Mouse (Mus musculus) E14TG2a.4 (cell line): ENCODE data around the gene Galm.
"Not testable (repeated sequence)": the region's sequence is repeated elsewhere in the genome, so short reads cannot be mapped to it uniquely, and the experiment has no call there.

ENCODE experiments used
- H3K27me3 ChIP-seq: 2 replicates; pipeline ENCODE4 v1.6.1; 2014; ENCODE audit warnings: low read length, control low read depth; ENCODE audit not compliant: insufficient read depth
- H3K36me3 ChIP-seq: 2 replicates; pipeline ENCODE4 v1.6.1; 2014; ENCODE audit warnings: low read length, control low read depth; ENCODE audit not compliant: insufficient read depth
- H3K4me1 ChIP-seq: replicated peaks from 2 replicates; pipeline ENCODE4 v1.6.1; 2014; ENCODE audit warnings: low read depth, low read length, control low read depth
- H3K4me3 ChIP-seq: replicated peaks from 2 replicates; pipeline ENCODE4 v1.5.1; 2014; ENCODE audit warnings: mild to moderate bottlenecking, low read length
- H3K9me3 ChIP-seq: 2 replicates; pipeline ENCODE4 v1.6.1; 2014; ENCODE audit warnings: low read length, control low read depth
- CTCF ChIP-seq: conservative IDR thresholded peaks from 2 replicates; pipeline ENCODE4 v1.5.1; 2014; ENCODE audit warnings: low read length
- NANOG ChIP-seq: IDR thresholded peaks from 2 replicates; pipeline ENCODE4 v1.6.1; 2014; ENCODE audit warnings: borderline replicate concordance, low read length, mixed read lengths
- POU5F1 ChIP-seq: IDR thresholded peaks from 2 replicates; pipeline ENCODE4 v1.6.1; 2014; ENCODE audit warnings: low read length, borderline replicate concordance

Galm gene

GRCm38 (mm10) chr17:80171948-80172347 lies 44.7 kb downstream of the Galm start:
- no peaks in the 10 kb centered on the region for H3K36me3 ChIP-seq
- H3K4me3 ChIP-seq = no peak overlapping the region
- peaks cover 48% of the 10 kb centered on the region for H3K4me1 ChIP-seq
- H3K9me3 ChIP-seq = peaks cover 4% of the 10 kb centered on the region; the same call in 1 of the 2 replicates
- no peaks in the 10 kb centered on the region for H3K27me3 ChIP-seq
- TF ChIP-seq NANOG (no peak), CTCF (no peak), POU5F1 (no peak)

- TF ChIP-seq NANOG (no peak), POU5F1 (no peak), CTCF (no peak)
- Histone ChIP-seq H3K9me3 (peaks cover 4% of the 10 kb centered on the region; the same call in 1 of the 2 replicates), H3K27me3 (no peaks in the 10 kb centered on the region), H3K4me3 (no peak overlapping the region), H3K36me3 (no peaks in the 10 kb centered on the region), H3K4me1 (peaks cover 44% of the 10 kb centered on the region)
Measured at GRCm38 (mm10) chr17:80172761-80173160, 45.5 kb downstream of the Galm start.

DNA sequence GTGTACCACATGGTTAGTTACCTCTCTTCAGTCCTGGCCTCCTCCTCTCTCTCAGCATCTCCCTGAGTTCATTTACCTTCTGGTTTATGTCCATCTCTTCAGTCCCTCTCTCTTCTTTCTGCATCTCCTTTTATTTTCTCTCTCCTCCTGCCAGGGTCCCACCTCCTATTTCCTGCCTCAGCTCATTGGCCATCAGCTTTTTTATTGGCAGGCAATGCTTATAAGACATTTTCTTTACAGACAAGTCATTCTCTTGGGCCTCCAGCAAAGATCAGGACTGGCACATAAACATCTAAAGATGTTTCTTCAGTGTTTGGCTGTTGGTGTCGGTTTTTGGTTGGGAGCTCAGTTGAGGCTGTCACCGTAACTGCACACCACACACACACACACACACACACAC lies 46.4 kb downstream of the Galm start:
- Histone ChIP-seq H3K9me3 (peaks cover 4% of the 10 kb centered on the region; the same call in 1 of the 2 replicates), H3K4me3 (no peak overlapping the region), H3K36me3 (no peaks in the 10 kb centered on the region), H3K4me1 (peaks cover 35% of the 10 kb centered on the region), H3K27me3 (no peaks in the 10 kb centered on the region)
- TF ChIP-seq CTCF (no peak), NANOG (no peak), POU5F1 (no peak)

DNA sequence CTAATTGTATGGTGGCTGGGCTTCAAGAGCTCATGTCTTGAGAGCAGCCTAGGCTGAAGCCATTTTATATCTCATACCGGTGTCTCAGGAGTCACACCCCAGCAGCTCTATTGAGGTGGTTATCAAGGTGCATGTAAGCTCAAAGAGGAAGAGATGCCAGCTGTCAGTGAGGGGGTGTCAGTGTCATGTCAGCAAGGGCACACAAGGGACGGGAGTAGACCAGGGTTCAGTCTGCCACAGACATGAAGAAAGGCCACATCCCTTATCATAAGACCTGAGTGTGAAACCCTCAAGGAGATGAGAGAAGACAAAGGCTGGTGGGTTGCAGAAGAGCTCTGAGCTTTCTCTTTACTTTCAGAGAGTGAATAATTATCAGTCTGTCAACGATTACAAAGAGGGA lies 46.9 kb downstream of the Galm start:
- Histone ChIP-seq H3K4me3 (no peak overlapping the region), H3K4me1 (peaks cover 30% of the 10 kb centered on the region), H3K9me3 (peaks cover 4% of the 10 kb centered on the region; the same call in 1 of the 2 replicates), H3K36me3 (no peaks in the 10 kb centered on the region), H3K27me3 (no peaks in the 10 kb centered on the region)
- TF ChIP-seq POU5F1 (no peak), NANOG (no peak), CTCF (no peak)

DNA sequence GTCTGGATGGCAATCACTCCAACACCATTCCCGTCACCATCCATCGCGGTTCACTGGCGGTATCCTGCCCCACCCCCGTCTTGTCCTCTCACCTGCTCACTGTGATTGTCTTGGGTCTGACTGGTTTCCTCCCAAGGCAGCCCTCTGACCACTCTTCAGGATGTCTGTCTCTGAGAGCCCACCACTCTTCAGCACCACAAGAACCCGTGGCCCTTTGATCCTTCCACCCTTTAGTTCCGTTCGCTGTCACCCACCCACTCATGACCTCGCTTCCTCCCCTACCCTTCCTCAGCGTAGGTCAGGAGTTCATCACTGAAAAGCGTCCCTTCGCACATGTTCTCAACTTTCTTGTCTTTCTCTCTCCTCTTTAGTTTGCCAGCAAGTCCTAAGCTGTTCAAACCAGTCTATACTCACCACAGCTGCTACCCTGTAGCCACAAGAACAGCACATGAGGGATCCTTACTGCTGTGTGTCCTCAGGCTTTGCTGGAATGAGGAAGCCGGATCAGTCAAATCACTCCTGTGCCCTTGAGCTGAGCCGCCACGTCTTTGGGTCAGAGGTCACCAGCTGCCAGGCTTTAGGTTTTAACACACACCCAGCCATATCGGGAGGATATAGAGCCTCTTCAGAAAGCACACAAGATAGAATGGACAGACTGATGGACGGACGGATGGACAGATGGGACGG lies 47.6 kb downstream of the Galm start:
- Histone ChIP-seq H3K4me1 (peaks cover 23% of the 10 kb centered on the region), H3K4me3 (peak overlapping the region; percentile 13; the same call in 1 of the 2 replicates), H3K36me3 (no peaks in the 10 kb centered on the region), H3K27me3 (no peaks in the 10 kb centered on the region), H3K9me3 (peaks cover 4% of the 10 kb centered on the region; the same call in 1 of the 2 replicates)
- TF ChIP-seq CTCF (no peak), POU5F1 (no peak), NANOG (no peak)

- peaks cover 23% of the 10 kb centered on the region for H3K4me1 ChIP-seq
- H3K4me3 ChIP-seq = no peak overlapping the region
- TF ChIP-seq NANOG (no peak), CTCF (no peak), POU5F1 (no peak)
- no peaks in the 10 kb centered on the region for H3K36me3 ChIP-seq
- H3K27me3 ChIP-seq = no peaks in the 10 kb centered on the region
- H3K9me3 ChIP-seq = peaks cover 4% of the 10 kb centered on the region; the same call in 1 of the 2 replicates
Measured at GRCm38 (mm10) chr17:80175386-80175739, 48.1 kb downstream of the Galm start.

- H3K27me3 ChIP-seq = no peaks in the 10 kb centered on the region
- H3K4me1 ChIP-seq = peaks cover 27% of the 10 kb centered on the region
- H3K4me3 ChIP-seq = no peak overlapping the region
- TF ChIP-seq POU5F1 = no peak
- TF ChIP-seq NANOG = no peak
- TF ChIP-seq CTCF = no peak
- peaks cover 4% of the 10 kb centered on the region; the same call in 1 of the 2 replicates for H3K9me3 ChIP-seq
- no peaks in the 10 kb centered on the region for H3K36me3 ChIP-seq
Measured at GRCm38 (mm10) chr17:80175966-80176365, 48.7 kb downstream of the Galm start.

DNA sequence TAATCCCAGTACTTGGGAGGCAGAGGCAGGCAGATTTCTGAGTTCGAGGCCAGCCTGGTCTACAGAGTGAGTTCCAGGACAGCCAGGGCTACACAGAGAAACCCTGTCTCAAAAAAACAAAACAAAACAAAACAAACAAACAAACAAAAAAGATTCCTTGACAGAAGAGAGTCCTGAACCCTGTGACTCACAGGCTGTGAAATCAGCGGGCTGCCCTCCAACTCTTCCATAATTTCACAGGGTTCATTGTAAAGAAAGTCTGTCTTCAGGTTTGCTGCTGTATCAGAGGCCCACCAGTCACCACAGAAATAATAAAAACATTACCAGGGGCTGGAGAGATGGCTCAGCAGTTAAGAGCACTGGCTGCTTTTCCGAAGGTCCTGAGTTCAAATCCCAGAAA lies 51.6 kb downstream of the Galm start:
- not testable (repeated sequence) for H3K27me3 ChIP-seq, H3K9me3 ChIP-seq, H3K4me3 ChIP-seq, H3K36me3 ChIP-seq
- peaks cover 51% of the 10 kb centered on the region for H3K4me1 ChIP-seq

DNA sequence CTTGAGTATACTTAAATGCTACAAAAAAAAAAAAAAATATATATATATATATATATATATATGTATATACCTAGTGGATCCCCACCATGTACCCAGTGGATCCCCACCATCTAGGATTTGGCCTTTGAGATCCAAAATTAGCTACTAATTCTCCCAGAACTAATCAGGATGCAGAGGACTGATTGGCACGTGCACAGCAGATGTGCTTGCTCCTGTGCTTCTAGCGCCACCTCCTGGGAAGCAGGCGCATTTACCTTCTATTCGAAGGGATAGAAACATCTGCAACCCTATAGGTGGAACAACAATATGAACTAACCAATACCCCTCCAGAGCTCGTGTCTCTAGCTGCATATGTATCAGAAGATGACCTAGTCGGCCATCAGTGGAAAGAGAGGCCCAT lies 52.7 kb downstream of the Galm start:
- no peak overlapping the region for H3K4me3 ChIP-seq
- peaks cover 42% of the 10 kb centered on the region for H3K4me1 ChIP-seq
- no peaks in the 10 kb centered on the region for H3K9me3 ChIP-seq
- TF ChIP-seq NANOG (no peak), CTCF (peak; percentile 83), POU5F1 (no peak)
- no peaks in the 10 kb centered on the region for H3K36me3 ChIP-seq
- H3K27me3 ChIP-seq = no peaks in the 10 kb centered on the region
